8 mouse cellular contexts compared by ENCODE assay signal in the genomic region with DNA sequence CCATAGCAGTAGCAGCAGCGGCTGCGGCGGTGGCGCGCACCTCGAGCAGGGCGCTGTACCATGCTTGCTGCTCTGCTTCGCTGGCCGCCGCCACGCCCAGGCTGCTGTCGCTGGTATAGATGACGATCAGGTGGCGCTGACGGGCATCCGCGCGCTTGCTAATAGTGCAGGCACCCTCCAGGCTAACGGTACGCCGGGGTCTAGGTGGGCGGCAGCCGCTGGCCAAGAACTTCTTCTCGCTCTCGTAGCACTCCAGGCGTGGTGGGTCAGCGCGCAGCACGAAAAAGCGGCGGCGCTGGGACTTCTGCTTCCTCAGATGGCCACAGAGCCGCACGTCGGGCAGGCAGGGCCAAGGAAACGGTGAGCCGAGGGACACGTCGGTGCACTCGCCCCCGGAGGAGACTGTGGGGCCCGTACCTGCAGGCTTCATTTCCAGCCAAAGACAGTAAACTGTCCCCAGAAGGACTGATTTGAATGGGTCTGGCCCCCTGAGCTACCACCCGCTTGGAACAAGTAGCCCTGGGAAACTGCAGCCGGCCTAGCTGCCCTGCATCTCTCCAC. TPM values are rescaled to one million over a fixed set of nuclear protein-coding genes. Genes with fewer than 3 reads are reported as not detected.
A peak's percentile ranks its signal among the peaks of the same experiment; 100 is the strongest.
DNase-seq lines count a peak whose midpoint lies in the region; ATAC-seq lines count a peak whose summit lies in the region.

No protein-coding gene starts in this region.

- no peak for ATAC-seq in liver, embryonic 13.5 days (ENCODE audit: low read depth)
- no peak for ATAC-seq in neural tube, embryonic 13.5 days (ENCODE audit: low read depth)

- H3K4me2 ChIP-seq in liver, embryonic 13.5 days: peak overlapping the region; percentile 71
- peak overlapping the region; percentile 49 for H3K4me2 ChIP-seq in neural tube, embryonic 13.5 days

- no peak for DNase-seq in heart, embryonic 10.5 days (ENCODE audit: low spot score)
- no peak for DNase-seq in heart, adult 9 months (ENCODE audit: low spot score in 2 of 2)
- DNase-seq in T-cell, adult 2 months (ENCODE audit: low spot score): peak; percentile 44
- peak; percentile 50 for DNase-seq in hindbrain, embryonic 10.5 days (ENCODE audit: low spot score)
- peak; percentile 41 for DNase-seq in liver, embryonic 13.5 days
- no peak for DNase-seq in left cerebral cortex, postnatal 4 days
- no peak for DNase-seq in urinary bladder, adult 2 months (ENCODE audit: low spot score)

- no peaks in the 10 kb centered on the region for H3K9me3 ChIP-seq in heart, embryonic 10.5 days
- no peaks in the 10 kb centered on the region for H3K9me3 ChIP-seq in hindbrain, embryonic 10.5 days
- no peaks in the 10 kb centered on the region for H3K9me3 ChIP-seq in liver, embryonic 13.5 days (replicated peaks)
- no peaks in the 10 kb centered on the region for H3K9me3 ChIP-seq in neural tube, embryonic 13.5 days

- peak overlapping the region; percentile 11; the same call in 1 of the 2 replicates for H3K27ac ChIP-seq in heart, embryonic 10.5 days
- peak overlapping the region; percentile 56 for H3K27ac ChIP-seq in hindbrain, embryonic 10.5 days
- H3K27ac ChIP-seq in liver, embryonic 13.5 days: no peak overlapping the region
- no peak overlapping the region for H3K27ac ChIP-seq in neural tube, embryonic 13.5 days (replicated peaks)

- 3% methylated on average over 44 of the region's 44 CpGs for WGBS in heart, embryonic 10.5 days
- WGBS in hindbrain, embryonic 10.5 days: 1% methylated on average over 44 of the region's 44 CpGs
- 4% methylated on average over 44 of the region's 44 CpGs for WGBS in liver, embryonic 13.5 days (ENCODE audit: insufficient replicate concordance)
- 2% methylated on average over 44 of the region's 44 CpGs for WGBS in neural tube, embryonic 13.5 days

- peaks cover 55% of the 10 kb centered on the region for H3K27me3 ChIP-seq in heart, embryonic 10.5 days (ENCODE audit: insufficient read depth, poor library complexity, severe bottlenecking)
- H3K27me3 ChIP-seq in hindbrain, embryonic 10.5 days (ENCODE audit: insufficient read depth, poor library complexity, severe bottlenecking): peaks cover 54% of the 10 kb centered on the region
- H3K27me3 ChIP-seq in liver, embryonic 13.5 days: peaks cover 38% of the 10 kb centered on the region
- peaks cover 43% of the 10 kb centered on the region for H3K27me3 ChIP-seq in neural tube, embryonic 13.5 days

- intact Hi-C loops in left cerebral cortex, postnatal 4 days (cut with DNase I): no loop called here

- peaks cover 54% of the 10 kb centered on the region for H3K4me1 ChIP-seq in heart, embryonic 10.5 days
- peaks cover 59% of the 10 kb centered on the region for H3K4me1 ChIP-seq in hindbrain, embryonic 10.5 days (replicated peaks)
- H3K4me1 ChIP-seq in liver, embryonic 13.5 days (replicated peaks): peaks cover 69% of the 10 kb centered on the region
- peaks cover 33% of the 10 kb centered on the region for H3K4me1 ChIP-seq in neural tube, embryonic 13.5 days (replicated peaks)

- H3K9ac ChIP-seq in liver, embryonic 13.5 days: peak overlapping the region; percentile 23
- H3K9ac ChIP-seq in neural tube, embryonic 13.5 days: peak overlapping the region; percentile 52

- H3K4me3 ChIP-seq in heart, embryonic 10.5 days: peak overlapping the region; percentile 58
- peak overlapping the region; percentile 47 for H3K4me3 ChIP-seq in hindbrain, embryonic 10.5 days
- H3K4me3 ChIP-seq in liver, embryonic 13.5 days (replicated peaks): peak overlapping the region; percentile 44
- H3K4me3 ChIP-seq in neural tube, embryonic 13.5 days: peak overlapping the region; percentile 30

- H3K36me3 ChIP-seq in heart, embryonic 10.5 days: peaks cover 27% of the 10 kb centered on the region
- peaks cover 29% of the 10 kb centered on the region for H3K36me3 ChIP-seq in hindbrain, embryonic 10.5 days
- peaks cover 27% of the 10 kb centered on the region for H3K36me3 ChIP-seq in liver, embryonic 13.5 days
- H3K36me3 ChIP-seq in neural tube, embryonic 13.5 days: peaks cover 26% of the 10 kb centered on the region

RNA-seq across cellular contexts. Expression of a gene that starts 0.3 kb away (rescaled TPM):
- 0.60 and 0.74 TPM in 2 replicates for polyA plus RNA-seq in heart, embryonic 10.5 days (2016; fragmentation: Nextera tagmentation; extraction: Ambion mirVana)
- polyA plus RNA-seq in hindbrain, embryonic 10.5 days (2016; fragmentation: Nextera tagmentation; extraction: Ambion mirVana): 0.42 and 0.67 TPM in 2 replicates
- polyA plus RNA-seq in liver, embryonic 13.5 days (2015; fragmentation: Nextera tagmentation; extraction: Ambion mirVana): 0.13 TPM in 1 of 2 replicates, not detected in the other
- polyA plus RNA-seq in neural tube, embryonic 13.5 days (2015; fragmentation: Nextera tagmentation; extraction: Ambion mirVana): 0.20 TPM in 1 of 2 replicates, not detected in the other
- total RNA-seq in left cerebral cortex, postnatal 4 days (2021): under 1 TPM in 1 of 2 experiments, not detected in 1; 0.28 TPM
- polyA plus RNA-seq in urinary bladder, adult 2 months (2012; rRNA removed): 1.2 and 1.4 TPM in 2 replicates

RNA-seq across cellular contexts. Expression of a gene that starts 4.0 kb away (rescaled TPM):
- 4.8 and 6.4 TPM in 2 replicates for polyA plus RNA-seq in heart, embryonic 10.5 days (2016; fragmentation: Nextera tagmentation; extraction: Ambion mirVana)
- 7.1 and 7.8 TPM in 2 replicates for polyA plus RNA-seq in hindbrain, embryonic 10.5 days (2016; fragmentation: Nextera tagmentation; extraction: Ambion mirVana)
- 2.8 and 3.4 TPM in 2 replicates for polyA plus RNA-seq in liver, embryonic 13.5 days (2015; fragmentation: Nextera tagmentation; extraction: Ambion mirVana)
- 5.6 and 6.5 TPM in 2 replicates for polyA plus RNA-seq in neural tube, embryonic 13.5 days (2015; fragmentation: Nextera tagmentation; extraction: Ambion mirVana)
- total RNA-seq in left cerebral cortex, postnatal 4 days (2021): 1 to 10 TPM; 2.8 to 4.9 TPM
- polyA plus RNA-seq in urinary bladder, adult 2 months (2012; rRNA removed): 41.4 and 41.6 TPM in 2 replicates

RNA-seq across cellular contexts. Expression of a gene that starts 16.2 kb away (rescaled TPM):
- polyA plus RNA-seq in heart, embryonic 10.5 days (2016; fragmentation: Nextera tagmentation; extraction: Ambion mirVana): 7.7 and 9.8 TPM in 2 replicates
- 14.1 and 14.9 TPM in 2 replicates for polyA plus RNA-seq in hindbrain, embryonic 10.5 days (2016; fragmentation: Nextera tagmentation; extraction: Ambion mirVana)
- 3.4 and 4.1 TPM in 2 replicates for polyA plus RNA-seq in liver, embryonic 13.5 days (2015; fragmentation: Nextera tagmentation; extraction: Ambion mirVana)
- 6.7 and 7.9 TPM in 2 replicates for polyA plus RNA-seq in neural tube, embryonic 13.5 days (2015; fragmentation: Nextera tagmentation; extraction: Ambion mirVana)
- total RNA-seq in left cerebral cortex, postnatal 4 days (2021): 10 to 100 TPM in 1 of 2 experiments, 1 to 10 TPM in 1; 9.9 to 10.2 TPM
- polyA plus RNA-seq in urinary bladder, adult 2 months (2012; rRNA removed): 22.7 and 24.6 TPM in 2 replicates

RNA-seq across cellular contexts. Expression of a gene that starts 16.2 kb away (rescaled TPM):
- polyA plus RNA-seq in heart, embryonic 10.5 days (2016; fragmentation: Nextera tagmentation; extraction: Ambion mirVana): 23.3 and 23.7 TPM in 2 replicates
- 35.3 and 39.7 TPM in 2 replicates for polyA plus RNA-seq in hindbrain, embryonic 10.5 days (2016; fragmentation: Nextera tagmentation; extraction: Ambion mirVana)
- 24.8 and 32.0 TPM in 2 replicates for polyA plus RNA-seq in liver, embryonic 13.5 days (2015; fragmentation: Nextera tagmentation; extraction: Ambion mirVana)
- 23.8 and 24.5 TPM in 2 replicates for polyA plus RNA-seq in neural tube, embryonic 13.5 days (2015; fragmentation: Nextera tagmentation; extraction: Ambion mirVana)
- 10 to 100 TPM; 13.7 to 13.9 TPM for total RNA-seq in left cerebral cortex, postnatal 4 days (2021)
- polyA plus RNA-seq in urinary bladder, adult 2 months (2012; rRNA removed): 17.4 and 19.6 TPM in 2 replicates

RNA-seq across cellular contexts. Expression of a gene that starts 16.4 kb away (rescaled TPM):
- 0.28 and 0.31 TPM in 2 replicates for polyA plus RNA-seq in heart, embryonic 10.5 days (2016; fragmentation: Nextera tagmentation; extraction: Ambion mirVana)
- polyA plus RNA-seq in hindbrain, embryonic 10.5 days (2016; fragmentation: Nextera tagmentation; extraction: Ambion mirVana): 0.30 TPM in 2 replicates
- polyA plus RNA-seq in liver, embryonic 13.5 days (2015; fragmentation: Nextera tagmentation; extraction: Ambion mirVana): 0.08 TPM in 1 of 2 replicates, not detected in the other
- 0.17 and 0.20 TPM in 2 replicates for polyA plus RNA-seq in neural tube, embryonic 13.5 days (2015; fragmentation: Nextera tagmentation; extraction: Ambion mirVana)
- total RNA-seq in left cerebral cortex, postnatal 4 days (2021): under 1 TPM in 1 of 2 experiments, not detected in 1; 0.20 TPM
- polyA plus RNA-seq in urinary bladder, adult 2 months (2012; rRNA removed): 0.81 and 0.94 TPM in 2 replicates

Comparison
In these comparisons a context has a peak if more than half of its experiments do, and no peak if none do; other contexts are left out.
1. DNase-seq: peak in T-cell, adult 2 months (single experiment), hindbrain, embryonic 10.5 days (single experiment) and liver, embryonic 13.5 days (single experiment); none in heart, embryonic 10.5 days (single experiment), heart, adult 9 months (0 of 2), left cerebral cortex, postnatal 4 days (single experiment) and urinary bladder, adult 2 months (single experiment).
2. H3K27ac ChIP-seq: peak in heart, embryonic 10.5 days (single experiment) and hindbrain, embryonic 10.5 days (single experiment); none in liver, embryonic 13.5 days (single experiment) and neural tube, embryonic 13.5 days (single experiment).
3. Peak in every context shown above with its lines, with median percentiles within 50 percentile points of each other: H3K4me3 ChIP-seq.